In genomic region chr17:71671840-71672546, GRCm38 (mm10) we compare ENCODE assay signal across 9 mouse cellular contexts. TPM values are rescaled to one million over a fixed set of nuclear protein-coding genes. Genes with fewer than 3 reads are reported as not detected.
A peak's percentile ranks its signal among the peaks of the same experiment; 100 is the strongest.
DNase-seq lines count a peak whose midpoint lies in the region; ATAC-seq and TF ChIP-seq lines count a peak whose summit lies in the region.
"Had no signal": no experiment of that assay in that cellular context is flagged by ENCODE, and none has a peak within 500 bp of the region (broad histone marks: within the 10 kb centered on the region; RNA-seq: fewer than 3 reads in every experiment).

No protein-coding gene starts in this region.

- ATAC-seq in CD4-positive, CD25-positive, alpha-beta regulatory T cell, adult 4 months: no peak
- no peak for ATAC-seq in limb, embryonic 11.5 days (ENCODE audit: insufficient number of reproducible peaks, low FRiP score, low TSS enrichment, low read depth)

- no peaks in the 10 kb centered on the region for H3K27me3 ChIP-seq in limb, embryonic 11.5 days (ENCODE audit: control insufficient read depth, insufficient read depth, low read length)
- H3K27me3 ChIP-seq in splenic B cell, adult 2 months (ENCODE audit: control insufficient read depth, insufficient read depth, low read length, poor library complexity, severe bottlenecking): no peaks in the 10 kb centered on the region

- no peak overlapping the region for H3K4me3 ChIP-seq in layer of hippocampus, adult 2 months
- H3K4me3 ChIP-seq in bone marrow macrophage, adult 2 months (ENCODE audit: insufficient read depth, low read length): no peak overlapping the region
- H3K4me3 ChIP-seq in limb, embryonic 11.5 days (ENCODE audit: low read depth, low read length): no peak overlapping the region

- no peaks in the 10 kb centered on the region for H3K9me3 ChIP-seq in limb, embryonic 11.5 days (ENCODE audit: control insufficient read depth, low read length)

- WGBS in limb, embryonic 11.5 days: 58% methylated on average over 17 of the region's 17 CpGs

- H3K4me1 ChIP-seq in bone marrow macrophage, adult 2 months (ENCODE audit: control insufficient read depth, insufficient read depth, low read length): peaks cover 7% of the 10 kb centered on the region
- H3K4me1 ChIP-seq in limb, embryonic 11.5 days (ENCODE audit: control insufficient read depth, insufficient read depth, low read length): no peaks in the 10 kb centered on the region

- peak; percentile 60 for DNase-seq in CD4-positive, CD25-positive, alpha-beta regulatory T cell, adult 2 months (ENCODE audit: low read depth, low spot score)
- DNase-seq in layer of hippocampus, adult 2 months (ENCODE audit: low spot score in 2 of 2): peak in 1 of 2 experiments; percentile 41
- DNase-seq in layer of hippocampus, adult 11-12 months (ENCODE audit: low spot score): no peak
- peak; percentile 77 for DNase-seq in limb, embryonic 11.5 days (ENCODE audit: low spot score)
- peak; percentile 58 for DNase-seq in splenic B cell, adult 2 months (ENCODE audit: low read depth, low spot score)
- no peak for DNase-seq in cerebellum, adult 11 months

- H3K9ac ChIP-seq in limb, embryonic 11.5 days (ENCODE audit: low read length): no peak overlapping the region

- no peak overlapping the region for H3K27ac ChIP-seq in layer of hippocampus, adult 2 months
- no peak overlapping the region for H3K27ac ChIP-seq in bone marrow macrophage, adult 2 months (ENCODE audit: insufficient read depth, low read depth, low read length)
- no peak overlapping the region for H3K27ac ChIP-seq in limb, embryonic 11.5 days (replicated peaks; ENCODE audit: low read depth, low read length)

- H3K36me3 ChIP-seq in limb, embryonic 11.5 days (ENCODE audit: control insufficient read depth, insufficient read depth, low read length): no peaks in the 10 kb centered on the region
- no peaks in the 10 kb centered on the region for H3K36me3 ChIP-seq in splenic B cell, adult 2 months (ENCODE audit: control insufficient read depth, insufficient read depth, low read length, poor library complexity, severe bottlenecking)

- no peak overlapping the region for H3K4me2 ChIP-seq in limb, embryonic 11.5 days (ENCODE audit: low read depth, severe bottlenecking)

- TF ChIP-seq POLR2A in bone marrow macrophage, adult 2 months (IDR thresholded peaks at IDR 0.05; ENCODE audit: borderline replicate concordance, low read depth, low read length): no peak

- TF ChIP-seq CTCF in layer of hippocampus, adult 2 months (conservative IDR thresholded peaks at IDR 0.05): peak; percentile 78
- peak; percentile 79 for TF ChIP-seq CTCF in bone marrow macrophage, adult 2 months (IDR thresholded peaks at IDR 0.05; ENCODE audit: low read depth, low read length)

RNA-seq across cellular contexts. Expression of gene Togaram2, which starts 1.1 kb away (rescaled TPM):
- polyA plus RNA-seq in CD4-positive, CD25-positive, alpha-beta regulatory T cell, adult 4 months (2017; shearing (Covaris generic)): not detected
- 1 to 10 TPM; 1.2 to 1.3 TPM for total RNA-seq in layer of hippocampus, adult 2 months (2021)
- not detected in 2 replicates for polyA plus RNA-seq in bone marrow macrophage, adult 2 months (2012; ENCODE audit: insufficient read depth, insufficient read length, missing spikeins)
- polyA plus RNA-seq in limb, embryonic 11.5 days (2014; fragmentation: Nextera tagmentation; extraction: Ambion mirVana): not detected in 2 replicates
- polyA plus RNA-seq: C2C12 had no signal

RNA-seq across cellular contexts. Expression of gene Wdr43, which starts 56.3 kb away (rescaled TPM):
- polyA plus RNA-seq in CD4-positive, CD25-positive, alpha-beta regulatory T cell, adult 4 months (2017; shearing (Covaris generic)): 100 to 1,000 TPM; 134 to 151 TPM
- 10 to 100 TPM; 28.2 TPM for total RNA-seq in layer of hippocampus, adult 2 months (2021)
- 29.9 and 32.7 TPM in 2 replicates for polyA plus RNA-seq in bone marrow macrophage, adult 2 months (2012; ENCODE audit: insufficient read depth, insufficient read length, missing spikeins)
- polyA plus RNA-seq in limb, embryonic 11.5 days (2014; fragmentation: Nextera tagmentation; extraction: Ambion mirVana): 104 and 106 TPM in 2 replicates

Comparison
In these comparisons a context has a peak if more than half of its experiments do, and no peak if none do; other contexts are left out.
1. DNase-seq: peak in CD4-positive, CD25-positive, alpha-beta regulatory T cell, adult 2 months (single experiment), limb, embryonic 11.5 days (single experiment) and splenic B cell, adult 2 months (single experiment); none in layer of hippocampus, adult 11-12 months (single experiment) and cerebellum, adult 11 months (single experiment).